Mouse (Mus musculus): ENCODE measurements around the gene Ndnf. TPM values are rescaled to one million over a fixed set of nuclear protein-coding genes. Genes with fewer than 3 reads are reported as not detected.

Gene Ndnf
- 0.01 and 0.08 TPM in 2 replicates for polyA plus RNA-seq (2015; fragmentation: Nextera tagmentation; extraction: Ambion mirVana)

DNA sequence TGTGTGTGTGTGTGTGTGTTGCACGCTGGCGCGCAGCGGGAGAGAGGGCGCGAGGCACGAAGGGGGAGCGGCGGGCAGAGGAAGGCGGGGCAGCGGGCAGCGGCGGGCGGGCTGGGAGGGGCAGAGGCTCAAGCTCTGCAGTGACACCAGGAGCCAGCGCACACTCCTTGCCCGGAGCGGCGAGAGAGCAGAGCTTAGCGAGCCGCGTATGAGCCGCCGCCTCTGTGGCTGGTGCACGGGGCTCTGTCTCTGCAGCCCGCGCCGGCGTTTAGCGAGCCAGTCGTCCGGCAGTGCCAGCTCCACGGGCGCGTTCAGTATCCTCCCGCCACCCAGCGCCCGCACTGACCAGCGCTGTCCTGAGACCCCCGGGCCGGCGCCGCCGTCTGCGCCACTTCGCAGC, at the start of gene Ndnf:
Gene Ndnf, plus strand, starts transcription at position 140 of the 400 bp plus-strand sequence.
- H3K36me3 ChIP-seq (replicated peaks; ENCODE audit: insufficient read depth, low read length) = no peaks in the 10 kb centered on the region
- no peak within 1 kb of the TSS for H3K27ac ChIP-seq (ENCODE audit: low read depth)
- H3K4me2 ChIP-seq (ENCODE audit: low read depth, low read length) = peak within 1 kb of the TSS; percentile 79
- under 1% methylated on average over 22 of the region's 45 CpGs for WGBS (ENCODE audit: insufficient replicate concordance)
- H3K9ac ChIP-seq (replicated peaks) = no peak within 1 kb of the TSS
- TF ChIP-seq EP300 (IDR thresholded peaks at IDR 0.05; ENCODE audit: low read depth) = no peak
- TF ChIP-seq CTCF (IDR thresholded peaks at IDR 0.05; ENCODE audit: low read depth) = no peak
- peak; percentile 65 for DNase-seq
- H3K4me3 ChIP-seq (ENCODE audit: low read depth, low read length) = peak within 1 kb of the TSS; percentile 50
- no peaks in the 10 kb centered on the region for H3K9me3 ChIP-seq (ENCODE audit: low read length)
- peaks cover 41% of the 10 kb centered on the region for H3K27me3 ChIP-seq (ENCODE audit: insufficient read depth, low read length)
- peak; percentile 76 for ATAC-seq
- peaks cover 10% of the 10 kb centered on the region for H3K4me1 ChIP-seq (ENCODE audit: insufficient read depth)

DNA sequence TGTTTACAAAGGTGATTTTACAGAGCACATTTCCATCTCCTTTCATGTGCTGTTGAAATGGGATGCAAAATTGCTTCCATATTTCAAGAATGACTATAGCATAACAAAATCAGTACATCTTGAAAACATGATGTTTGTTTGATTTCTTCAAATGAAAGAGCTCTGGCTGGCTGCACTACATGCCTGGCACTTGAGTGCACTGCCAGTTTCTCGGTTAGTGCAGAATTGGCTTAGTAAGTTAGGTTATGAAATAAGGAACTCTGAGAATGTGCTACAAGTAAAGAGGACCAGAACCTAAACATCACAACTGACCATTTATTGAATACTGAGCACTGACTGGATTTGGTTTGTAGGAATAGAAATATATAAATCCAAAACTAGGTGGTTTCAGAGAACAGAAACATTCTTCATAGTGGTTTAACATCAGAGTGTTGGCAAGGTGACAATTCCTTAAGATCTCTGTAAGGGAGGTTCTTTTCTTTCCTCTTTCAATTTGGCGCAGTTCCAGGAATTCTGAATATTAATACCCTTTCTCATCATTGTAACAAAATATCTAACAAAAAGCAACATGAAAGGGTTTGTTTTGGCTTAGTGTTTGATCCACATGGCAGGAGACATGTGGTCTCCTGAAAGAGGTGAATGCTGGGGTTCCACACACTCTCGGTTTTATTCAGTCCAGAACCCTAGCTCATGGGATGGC, 48.2 kb upstream of the Ndnf start:
- Histone ChIP-seq H3K36me3 (replicated peaks; ENCODE audit: insufficient read depth, low read length) (no peaks in the 10 kb centered on the region), H3K27ac (ENCODE audit: low read depth) (no peak overlapping the region), H3K4me2 (ENCODE audit: low read depth, low read length) (no peak overlapping the region), H3K4me3 (ENCODE audit: low read depth, low read length) (no peak overlapping the region), H3K9me3 (ENCODE audit: low read length) (no peaks in the 10 kb centered on the region), H3K27me3 (ENCODE audit: insufficient read depth, low read length) (no peaks in the 10 kb centered on the region), H3K9ac (replicated peaks) (no peak overlapping the region), H3K4me1 (ENCODE audit: insufficient read depth) (no peaks in the 10 kb centered on the region)
- no peak for TF ChIP-seq CTCF (IDR thresholded peaks at IDR 0.05; ENCODE audit: low read depth)
- no peak for TF ChIP-seq EP300 (IDR thresholded peaks at IDR 0.05; ENCODE audit: low read depth)
- 70% methylated on average over 3 of the region's 3 CpGs for WGBS (ENCODE audit: insufficient replicate concordance)
- no peak for DNase-seq
- no peak for ATAC-seq

DNA sequence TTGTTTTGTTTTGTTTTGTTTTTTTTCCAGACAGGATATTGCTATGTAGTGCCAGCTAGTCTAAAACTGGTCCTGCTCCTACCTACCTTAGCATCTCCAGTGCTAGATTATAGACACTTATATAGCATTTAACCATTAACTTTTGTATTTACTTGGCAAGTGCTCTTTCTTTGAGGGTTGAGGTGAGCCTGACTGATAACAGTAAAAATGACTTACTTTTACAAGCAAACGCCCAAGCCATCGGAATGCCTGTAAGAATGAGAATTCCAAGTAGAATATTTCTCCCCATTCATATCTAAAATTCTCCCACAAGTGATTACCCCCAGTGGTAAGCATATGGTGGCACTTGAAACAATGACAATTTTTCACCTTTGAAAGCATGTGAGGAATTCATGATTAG, 40.8 kb upstream of the Ndnf start:
- Histone ChIP-seq H3K4me2 (ENCODE audit: low read depth, low read length) (no peak overlapping the region), H3K4me1 (ENCODE audit: insufficient read depth) (no peaks in the 10 kb centered on the region), H3K9me3 (ENCODE audit: low read length) (no peaks in the 10 kb centered on the region), H3K9ac (replicated peaks) (no peak overlapping the region), H3K4me3 (ENCODE audit: low read depth, low read length) (no peak overlapping the region), H3K27ac (ENCODE audit: low read depth) (no peak overlapping the region), H3K36me3 (replicated peaks; ENCODE audit: insufficient read depth, low read length) (no peaks in the 10 kb centered on the region), H3K27me3 (ENCODE audit: insufficient read depth, low read length) (no peaks in the 10 kb centered on the region)
- DNase-seq (no peak), ATAC-seq (no peak)
- WGBS (ENCODE audit: insufficient replicate concordance) = 65% methylated on average over 2 of the region's 2 CpGs
- TF ChIP-seq CTCF (IDR thresholded peaks at IDR 0.05; ENCODE audit: low read depth) (no peak), EP300 (IDR thresholded peaks at IDR 0.05; ENCODE audit: low read depth) (no peak)

DNA sequence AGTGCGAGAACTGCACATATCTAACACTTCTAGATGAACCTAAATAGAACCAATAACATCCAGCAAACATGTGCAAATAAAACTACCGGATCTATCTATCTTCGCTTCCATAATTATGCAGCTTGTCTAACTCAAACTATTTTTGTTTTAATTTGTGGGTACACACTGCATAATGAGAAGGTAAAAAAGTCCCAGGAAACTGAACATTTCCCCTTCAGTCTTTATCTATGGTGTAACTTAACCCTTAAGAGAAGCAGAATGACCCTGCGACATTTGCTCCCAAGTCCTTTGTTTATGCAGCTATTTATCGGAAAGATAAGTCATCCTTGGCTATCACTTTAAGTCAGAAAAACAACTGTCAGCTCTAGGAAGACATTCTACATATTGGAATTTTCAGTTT, 39.2 kb upstream of the Ndnf start:
- no peak overlapping the region for H3K4me2 ChIP-seq (ENCODE audit: low read depth, low read length)
- ATAC-seq = no peak

GRCm38 (mm10) chr6:65642431-65642830, 29.0 kb upstream of the Ndnf start:
- ATAC-seq (no peak), DNase-seq (no peak)
- no peak overlapping the region for H3K27ac ChIP-seq (ENCODE audit: low read depth)
- H3K9me3 ChIP-seq (ENCODE audit: low read length) = no peaks in the 10 kb centered on the region; the same call in 1 of the 2 replicates
- no peak overlapping the region for H3K4me3 ChIP-seq (ENCODE audit: low read depth, low read length)
- TF ChIP-seq CTCF (IDR thresholded peaks at IDR 0.05; ENCODE audit: low read depth) = no peak
- no peak for TF ChIP-seq EP300 (IDR thresholded peaks at IDR 0.05; ENCODE audit: low read depth)
- H3K4me1 ChIP-seq (ENCODE audit: insufficient read depth) = peaks cover under 1% of the 10 kb centered on the region; the same call in 1 of the 2 replicates
- H3K9ac ChIP-seq (replicated peaks) = no peak overlapping the region
- H3K4me2 ChIP-seq (ENCODE audit: low read depth, low read length) = no peak overlapping the region
- no peaks in the 10 kb centered on the region for H3K36me3 ChIP-seq (replicated peaks; ENCODE audit: insufficient read depth, low read length)
- no peaks in the 10 kb centered on the region for H3K27me3 ChIP-seq (ENCODE audit: insufficient read depth, low read length)

More for the DNA sequence above, 39.2 kb upstream of the Ndnf start:
- Histone ChIP-seq H3K36me3 (replicated peaks; ENCODE audit: insufficient read depth, low read length) (no peaks in the 10 kb centered on the region), H3K4me1 (ENCODE audit: insufficient read depth) (no peaks in the 10 kb centered on the region), H3K9me3 (ENCODE audit: low read length) (no peaks in the 10 kb centered on the region), H3K9ac (replicated peaks) (no peak overlapping the region), H3K27me3 (ENCODE audit: insufficient read depth, low read length) (no peaks in the 10 kb centered on the region), H3K27ac (ENCODE audit: low read depth) (no peak overlapping the region), H3K4me3 (ENCODE audit: low read depth, low read length) (no peak overlapping the region)
- 69% methylated on average over 5 of the region's 5 CpGs for WGBS (ENCODE audit: insufficient replicate concordance)
- no peak for DNase-seq
- TF ChIP-seq EP300 (IDR thresholded peaks at IDR 0.05; ENCODE audit: low read depth) = no peak
- no peak for TF ChIP-seq CTCF (IDR thresholded peaks at IDR 0.05; ENCODE audit: low read depth)

DNA sequence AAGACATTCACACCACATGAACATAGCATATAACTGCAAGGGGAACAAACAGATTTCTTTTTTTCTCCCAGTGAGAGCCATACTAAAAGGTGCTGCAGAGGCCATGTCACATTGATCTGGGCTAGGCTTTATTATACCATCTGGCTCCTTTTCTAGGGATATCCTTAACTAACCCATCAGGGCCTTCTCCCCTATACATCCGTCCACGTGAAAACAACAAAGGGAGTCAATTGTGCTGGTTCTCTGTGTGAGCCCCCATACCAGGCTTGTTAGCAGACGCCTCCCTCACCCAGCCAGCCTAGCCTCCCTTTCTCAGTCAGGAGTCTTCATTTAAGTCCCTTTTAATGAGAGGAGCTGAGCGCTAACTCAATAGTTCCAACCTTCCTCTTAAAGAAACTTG, 27.3 kb upstream of the Ndnf start:
- DNase-seq (no peak), ATAC-seq (no peak)
- TF ChIP-seq CTCF (IDR thresholded peaks at IDR 0.05; ENCODE audit: low read depth) (no peak), EP300 (IDR thresholded peaks at IDR 0.05; ENCODE audit: low read depth) (no peak)
- Histone ChIP-seq H3K27ac (ENCODE audit: low read depth) (no peak overlapping the region), H3K36me3 (replicated peaks; ENCODE audit: insufficient read depth, low read length) (no peaks in the 10 kb centered on the region), H3K4me1 (ENCODE audit: insufficient read depth) (peaks cover 2% of the 10 kb centered on the region; the same call in 1 of the 2 replicates), H3K4me2 (ENCODE audit: low read depth, low read length) (no peak overlapping the region), H3K9ac (replicated peaks) (no peak overlapping the region), H3K27me3 (ENCODE audit: insufficient read depth, low read length) (no peaks in the 10 kb centered on the region), H3K9me3 (ENCODE audit: low read length) (no peaks in the 10 kb centered on the region), H3K4me3 (ENCODE audit: low read depth, low read length) (no peak overlapping the region)
- WGBS (ENCODE audit: insufficient replicate concordance) = 67% methylated on average over 4 of the region's 4 CpGs
